ENCODE assay signal across 8 mouse cellular contexts in the genomic region with DNA sequence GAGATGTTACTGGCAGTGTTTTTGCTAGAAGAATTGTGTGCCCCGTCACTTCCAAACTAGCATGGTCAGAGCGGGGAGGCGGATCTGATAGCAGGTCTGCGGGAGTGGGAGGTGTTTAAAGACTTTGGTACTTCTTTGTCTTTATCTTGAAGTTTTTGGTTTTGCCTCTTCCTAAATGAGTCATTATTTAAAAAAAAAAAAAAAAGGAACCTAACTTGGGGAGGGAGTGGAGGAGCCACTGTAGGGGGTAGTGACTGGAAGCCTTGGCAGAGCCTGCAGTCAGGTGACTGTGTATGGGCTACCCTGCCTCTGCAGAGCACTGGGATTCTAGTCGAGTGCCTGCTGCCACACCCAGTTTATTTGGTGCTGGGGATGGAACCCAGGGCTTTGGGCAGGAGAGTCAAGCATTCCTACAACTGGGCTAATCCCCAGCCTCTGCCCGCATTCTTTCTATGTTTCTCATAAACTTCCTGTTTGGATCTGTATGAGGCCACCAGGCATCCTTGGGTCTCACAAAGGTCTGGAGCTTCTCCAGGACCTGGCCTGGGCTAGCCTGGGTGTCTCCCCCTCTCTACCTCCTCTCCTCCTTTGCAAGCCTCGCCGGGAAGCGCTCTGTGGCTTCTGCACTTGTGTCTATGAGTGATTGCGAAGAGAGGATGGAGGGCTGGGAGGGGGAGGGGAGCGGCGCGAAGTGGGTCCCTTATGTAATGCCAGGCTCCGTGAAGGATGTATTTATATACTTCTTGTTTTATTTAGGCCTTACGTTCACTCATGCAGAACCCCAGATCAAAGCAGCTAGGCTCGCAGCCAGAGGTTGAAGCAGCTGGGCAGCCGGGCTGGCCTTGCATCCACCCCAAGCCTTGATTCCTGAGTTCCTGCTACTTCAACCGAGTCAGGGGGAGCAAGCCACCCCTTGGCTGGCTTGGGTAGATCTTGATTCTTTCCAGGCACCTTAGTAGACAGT.
DNase-seq lines count a peak whose midpoint lies in the region; ATAC-seq and TF ChIP-seq lines count a peak whose summit lies in the region.

No protein-coding gene starts in this region.

- H3K27me3 ChIP-seq in hindbrain, embryonic 11.5 days (ENCODE audit: control insufficient read depth, insufficient read depth, low read length): no peaks in the 10 kb centered on the region
- H3K27me3 ChIP-seq in hindbrain, postnatal 0 days (ENCODE audit: insufficient read depth, low read length): no peaks in the 10 kb centered on the region

- DNase-seq in gastrocnemius, adult 2 months: peak; percentile 26
- no peak for DNase-seq in gastrocnemius, postnatal 36 days
- peak; percentile 60 for DNase-seq in 3134 (ENCODE audit: extremely low read depth, insufficient read length, low spot score)
- peak; percentile 8 for DNase-seq in left cerebral cortex, postnatal 4 days
- DNase-seq in right cerebral cortex, postnatal 14 days: peak; percentile 14
- DNase-seq in hindbrain, embryonic 11.5 days (ENCODE audit: low spot score): no peak
- no peak for DNase-seq in hindbrain, postnatal 0 days (ENCODE audit: low spot score)

- TF ChIP-seq POLR2A in bone marrow, adult 2 months (IDR thresholded peaks at IDR 0.05; ENCODE audit: borderline replicate concordance, control insufficient read depth, low read depth, low read length): no peak

- no peak overlapping the region for H3K9ac ChIP-seq in hindbrain, embryonic 11.5 days (ENCODE audit: low read depth, low read length)
- no peak overlapping the region for H3K9ac ChIP-seq in hindbrain, postnatal 0 days (replicated peaks; ENCODE audit: low read length)

- peaks cover 4% of the 10 kb centered on the region for H3K36me3 ChIP-seq in hindbrain, embryonic 11.5 days (ENCODE audit: control insufficient read depth, insufficient read depth, low read length)
- peaks cover 4% of the 10 kb centered on the region; the same call in 1 of the 2 replicates for H3K36me3 ChIP-seq in hindbrain, postnatal 0 days (ENCODE audit: insufficient read depth, low read length)

- WGBS in bone marrow, adult 2 months: 7% methylated on average over 18 of the region's 18 CpGs
- WGBS in hindbrain, embryonic 11.5 days: 71% methylated on average over 18 of the region's 18 CpGs
- 59% methylated on average over 18 of the region's 18 CpGs for WGBS in hindbrain, postnatal 0 days

- ATAC-seq in hindbrain, embryonic 11.5 days (ENCODE audit: low FRiP score): no peak
- ATAC-seq in hindbrain, postnatal 0 days: no peak

- no peak overlapping the region for H3K4me2 ChIP-seq in hindbrain, embryonic 11.5 days (replicated peaks; ENCODE audit: low read depth, low read length)
- no peak overlapping the region for H3K4me2 ChIP-seq in hindbrain, postnatal 0 days (ENCODE audit: low read depth, low read length)

- no peak overlapping the region for H3K4me3 ChIP-seq in gastrocnemius, adult 2 months
- H3K4me3 ChIP-seq in bone marrow, adult 2 months (replicated peaks; ENCODE audit: control insufficient read depth, low read depth, low read length): no peak overlapping the region
- H3K4me3 ChIP-seq in hindbrain, embryonic 11.5 days (ENCODE audit: low read depth, low read length): no peak overlapping the region
- no peak overlapping the region for H3K4me3 ChIP-seq in hindbrain, postnatal 0 days (ENCODE audit: low read length)

- intact Hi-C loops in gastrocnemius, adult 2 months (cut with DNase I): no loop called here
- intact Hi-C loops in gastrocnemius, postnatal 36 days (cut with DNase I): no loop called here
- intact Hi-C loops in left cerebral cortex, postnatal 4 days (cut with DNase I): no loop called here

- no peaks in the 10 kb centered on the region for H3K9me3 ChIP-seq in hindbrain, embryonic 11.5 days (ENCODE audit: control insufficient read depth, low read length)
- H3K9me3 ChIP-seq in hindbrain, postnatal 0 days (ENCODE audit: low read length): no peaks in the 10 kb centered on the region

- peak overlapping the region; percentile 35 for H3K27ac ChIP-seq in gastrocnemius, adult 2 months
- peak overlapping the region; percentile 68 for H3K27ac ChIP-seq in bone marrow, adult 2 months (ENCODE audit: control insufficient read depth, insufficient read depth, low read depth, low read length, poor library complexity)
- H3K27ac ChIP-seq in hindbrain, embryonic 11.5 days (ENCODE audit: low read depth, low read length): no peak overlapping the region
- H3K27ac ChIP-seq in hindbrain, postnatal 0 days: no peak overlapping the region

- no peak for TF ChIP-seq CTCF in gastrocnemius, adult 2 months (IDR thresholded peaks at IDR 0.05)
- TF ChIP-seq CTCF in bone marrow, adult 2 months (IDR thresholded peaks at IDR 0.05; ENCODE audit: control insufficient read depth, insufficient read depth, low read length): no peak
- no peak for TF ChIP-seq CTCF in hindbrain, postnatal 0 days (IDR thresholded peaks at IDR 0.05; ENCODE audit: low read depth)

- H3K4me1 ChIP-seq in bone marrow, adult 2 months (ENCODE audit: control insufficient read depth, insufficient read depth, low read length): no peaks in the 10 kb centered on the region; the same call in 1 of the 2 replicates
- H3K4me1 ChIP-seq in hindbrain, embryonic 11.5 days (replicated peaks; ENCODE audit: control insufficient read depth, insufficient read depth, low read length): no peaks in the 10 kb centered on the region
- H3K4me1 ChIP-seq in hindbrain, postnatal 0 days (ENCODE audit: insufficient read depth, low read length): no peaks in the 10 kb centered on the region

Comparison
In these comparisons a context has a peak if more than half of its experiments do, and no peak if none do; other contexts are left out.
1. DNase-seq: peak in gastrocnemius, adult 2 months (single experiment), 3134 (single experiment), left cerebral cortex, postnatal 4 days (single experiment) and right cerebral cortex, postnatal 14 days (single experiment); none in gastrocnemius, postnatal 36 days (0 of 2), hindbrain, embryonic 11.5 days (single experiment) and hindbrain, postnatal 0 days (single experiment).
2. H3K27ac ChIP-seq: peak in gastrocnemius, adult 2 months (single experiment) and bone marrow, adult 2 months (single experiment); none in hindbrain, embryonic 11.5 days (single experiment) and hindbrain, postnatal 0 days (single experiment).